Mouse (Mus musculus): ENCODE data around the gene Krtap9-3.
A peak's percentile ranks its signal among the peaks of the same experiment; 100 is the strongest.
"Not testable (repeated sequence)": the region's sequence is repeated elsewhere in the genome, so short reads cannot be mapped to it uniquely, and the experiment has no call there.

The Krtap9-3 gene

GRCm38 (mm10) chr11:99597742-99598141 is at the start of gene Krtap9-3:
Krtap9-3 (minus strand) TSS chr11:99598105.
- DNase-seq = not testable (repeated sequence)

- DNase-seq = no peak
These were observed 48.5 kb upstream of the Krtap9-3 start for GRCm38 (mm10) chr11:99646444-99646843.

- no peak for DNase-seq
These were observed 46.4 kb upstream of the Krtap9-3 start for GRCm38 (mm10) chr11:99644351-99644750.

GRCm38 (mm10) chr11:99643635-99644139 is 45.8 kb upstream of the Krtap9-3 start, which contains the start of gene Krtap4-7:
Krtap4-7 (minus strand) TSS chr11:99644089.
- not testable (repeated sequence) for DNase-seq

- no peak for DNase-seq
These were observed 43.0 kb upstream of the Krtap9-3 start for GRCm38 (mm10) chr11:99640926-99641325.

- no peak for DNase-seq
These were observed 39.2 kb upstream of the Krtap9-3 start for GRCm38 (mm10) chr11:99637086-99637485.

GRCm38 (mm10) chr11:99634653-99635134 is 36.8 kb upstream of the Krtap9-3 start, which contains the start of gene Krtap4-2:
Krtap4-2 (minus strand) TSS chr11:99635084.
- no peak for DNase-seq

- no peak for DNase-seq
These were observed 35.4 kb upstream of the Krtap9-3 start for GRCm38 (mm10) chr11:99633293-99633692.

GRCm38 (mm10) chr11:99630890-99631289 is 33.0 kb upstream of the Krtap9-3 start:
- DNase-seq = no peak

GRCm38 (mm10) chr11:99628138-99628537 is 30.2 kb upstream of the Krtap9-3 start, which contains the start of gene Krtap4-1:
Krtap4-1 (minus strand) TSS chr11:99628238.
- DNase-seq = no peak

GRCm38 (mm10) chr11:99620335-99620734 is 22.4 kb upstream of the Krtap9-3 start, which contains the start of gene Gm11562:
Gm11562 (minus strand) TSS chr11:99620435.
- no peak for DNase-seq

- DNase-seq = no peak
These were observed 17.0 kb upstream of the Krtap9-3 start, which contains the start of gene Krtap2-4 for GRCm38 (mm10) chr11:99614796-99615363. Krtap2-4 (minus strand) TSS chr11:99614846.

- not testable (repeated sequence) for DNase-seq
These were observed 12.2 kb upstream of the Krtap9-3 start, which contains the start of gene Gm11937 for GRCm38 (mm10) chr11:99610089-99610488. Gm11937 (minus strand) TSS chr11:99610189.

- no peak for DNase-seq
These were observed 11.2 kb upstream of the Krtap9-3 start for GRCm38 (mm10) chr11:99609126-99609525.

- not testable (repeated sequence) for DNase-seq
These were observed 5.3 kb upstream of the Krtap9-3 start, which contains the start of gene Gm11938 for GRCm38 (mm10) chr11:99603208-99603607. Gm11938 (minus strand) TSS chr11:99603308.

- no peak for DNase-seq
These were observed 6.9 kb downstream of the Krtap9-3 start, which contains the start of gene Krtap1-3 for GRCm38 (mm10) chr11:99590981-99591380. Krtap1-3 (minus strand) TSS chr11:99591339.

GRCm38 (mm10) chr11:99585096-99585495 is 12.8 kb downstream of the Krtap9-3 start:
- DNase-seq = no peak

GRCm38 (mm10) chr11:99583245-99583704 is 14.6 kb downstream of the Krtap9-3 start, which contains the start of gene Krtap1-4:
Krtap1-4 (minus strand) TSS chr11:99583654.
- DNase-seq = no peak

- no peak for DNase-seq
These were observed 16.3 kb downstream of the Krtap9-3 start for GRCm38 (mm10) chr11:99581564-99581963.

- DNase-seq = no peak
These were observed 16.9 kb downstream of the Krtap9-3 start for GRCm38 (mm10) chr11:99581051-99581450.

- no peak for DNase-seq
These were observed 17.3 kb downstream of the Krtap9-3 start, which contains the start of gene Krtap1-5 for GRCm38 (mm10) chr11:99580636-99581035. Krtap1-5 (minus strand) TSS chr11:99581016.

- peak; percentile 61 for DNase-seq
These were observed 23.8 kb downstream of the Krtap9-3 start for GRCm38 (mm10) chr11:99574106-99574505.

GRCm38 (mm10) chr11:99573164-99573563 is 24.7 kb downstream of the Krtap9-3 start:
- no peak for DNase-seq

GRCm38 (mm10) chr11:99566530-99566929 is 31.4 kb downstream of the Krtap9-3 start, which contains the start of gene Krtap3-1:
Krtap3-1 (minus strand) TSS chr11:99566630.
- no peak for DNase-seq
